Mouse (Mus musculus): ENCODE data around the gene Ehbp1.

Ehbp1 gene

DNA sequence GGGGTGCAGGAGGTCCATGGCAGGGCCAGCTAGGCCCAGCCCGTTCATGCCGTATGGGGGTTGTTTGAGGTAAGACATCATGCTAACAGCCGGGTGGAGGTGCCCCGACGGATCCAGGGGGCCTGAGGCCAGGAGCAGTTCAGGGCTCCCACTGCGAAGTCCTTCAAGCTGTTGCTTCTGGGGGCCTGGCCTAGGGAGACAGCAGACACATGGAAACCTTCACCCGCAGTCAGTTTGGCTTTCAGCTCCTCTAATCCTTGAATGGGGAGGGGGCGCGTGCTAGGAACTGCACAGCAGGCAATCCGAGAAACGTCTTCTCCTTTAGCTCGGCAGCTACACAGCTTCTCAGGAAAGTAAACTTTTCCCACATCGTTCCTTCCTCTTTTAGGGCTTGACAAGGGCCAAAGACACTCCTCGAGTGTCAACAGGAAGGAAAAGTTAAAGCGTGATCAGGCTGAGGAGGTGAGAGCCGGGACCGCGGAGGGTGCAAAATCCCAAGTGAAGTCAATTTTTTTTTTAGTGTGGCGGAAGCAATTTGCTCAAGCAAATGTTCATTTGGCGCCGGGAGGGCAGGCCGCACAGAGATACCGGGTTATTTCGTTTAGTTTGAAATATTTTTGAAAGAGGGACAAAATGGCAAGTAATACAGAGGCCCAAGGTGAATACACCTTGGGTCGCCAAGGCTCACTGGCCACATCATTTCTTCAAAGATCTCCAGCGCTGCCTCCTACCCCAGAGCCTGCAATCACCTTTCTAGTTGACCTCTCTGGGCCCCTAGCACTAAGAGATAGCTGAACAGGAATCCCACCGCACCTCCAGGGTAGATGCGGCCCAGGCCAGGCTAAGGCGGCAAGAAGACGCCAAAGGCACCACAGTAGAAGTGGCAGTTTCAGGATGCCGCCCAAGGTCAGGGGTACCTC is 342.4 kb downstream of the Ehbp1 start:
- DNase-seq: no peak

DNA sequence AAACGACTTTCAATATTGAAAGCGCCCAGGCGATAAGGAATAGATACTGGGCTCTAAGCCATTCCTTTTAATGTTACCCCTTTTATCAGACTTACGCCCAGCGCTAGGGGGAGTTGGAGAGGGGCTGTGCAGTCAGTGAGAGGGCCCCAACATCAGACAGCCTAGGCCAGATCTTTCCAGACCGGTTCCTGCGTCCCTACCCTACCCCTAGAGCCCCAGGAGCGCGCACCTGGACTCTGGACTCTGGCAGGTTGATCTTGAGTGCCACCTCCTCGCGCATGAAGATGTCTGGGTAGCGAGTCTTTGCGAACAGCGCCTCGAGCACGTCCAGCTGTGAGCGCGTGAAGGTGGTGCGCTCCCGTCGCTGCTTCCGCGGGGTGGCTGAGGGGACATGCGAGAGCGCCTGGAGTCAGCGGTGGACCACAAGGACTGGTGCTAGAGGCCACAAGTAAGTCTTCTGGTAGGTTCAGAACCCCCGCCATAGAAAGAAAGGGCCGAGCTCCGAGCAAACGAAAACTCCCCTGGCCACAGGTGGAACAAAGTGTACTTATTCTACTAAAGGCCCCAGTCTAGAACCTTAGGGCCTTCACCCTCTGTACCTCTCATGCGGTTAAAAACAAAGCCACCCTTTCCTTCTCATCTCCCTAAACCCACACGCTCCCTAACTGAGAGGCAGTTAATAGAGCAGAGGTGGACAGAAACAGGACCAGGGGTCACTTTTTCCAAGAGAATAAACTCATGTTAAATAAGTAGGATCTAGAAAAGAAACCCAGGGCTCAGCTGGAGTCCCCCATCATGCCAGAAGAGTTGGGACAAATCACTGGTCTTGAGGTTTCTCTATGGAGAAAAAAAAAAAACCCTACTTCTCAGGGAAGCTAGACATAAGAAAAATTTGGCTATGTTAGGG is 343.7 kb downstream of the Ehbp1 start:
- DNase-seq: no peak

DNA sequence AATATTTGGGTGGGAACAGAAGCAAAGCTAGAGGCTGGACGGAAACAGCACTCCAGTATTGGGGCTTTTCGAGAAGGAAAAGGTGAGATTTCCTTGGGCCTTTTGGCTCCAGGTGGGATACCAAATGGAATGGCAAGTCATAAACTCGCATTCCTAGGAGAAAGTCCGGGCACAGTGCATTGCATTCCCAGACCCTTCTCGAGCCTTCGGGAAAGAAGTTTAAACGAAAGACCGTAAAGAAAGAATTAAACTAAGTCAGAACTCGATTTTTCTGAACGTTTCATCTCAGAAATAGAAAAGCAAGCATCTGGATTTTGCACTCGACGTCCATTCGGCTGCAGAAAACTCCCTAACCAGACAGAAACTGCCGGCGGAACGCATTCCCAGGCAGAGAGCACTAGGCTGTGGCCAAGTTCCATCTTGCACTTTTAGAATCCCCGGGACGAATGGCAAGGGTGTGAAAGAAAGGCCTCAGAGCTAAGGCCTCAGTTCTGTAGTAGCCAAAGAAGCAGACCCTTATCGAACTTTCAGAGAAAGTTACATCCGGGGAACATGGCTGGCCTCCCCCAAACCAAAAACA is 344.4 kb downstream of the Ehbp1 start:
- no peak for DNase-seq

GRCm38 (mm10) chr11:21996661-21997560 is 345.2 kb downstream of the Ehbp1 start:
- peak; percentile 10 for DNase-seq

- DNase-seq: no peak
Observed at GRCm38 (mm10) chr11:21996325-21996647, 345.8 kb downstream of the Ehbp1 start.

- DNase-seq: peak; percentile 4
Observed at GRCm38 (mm10) chr11:21995534-21996324, 346.4 kb downstream of the Ehbp1 start.

DNA sequence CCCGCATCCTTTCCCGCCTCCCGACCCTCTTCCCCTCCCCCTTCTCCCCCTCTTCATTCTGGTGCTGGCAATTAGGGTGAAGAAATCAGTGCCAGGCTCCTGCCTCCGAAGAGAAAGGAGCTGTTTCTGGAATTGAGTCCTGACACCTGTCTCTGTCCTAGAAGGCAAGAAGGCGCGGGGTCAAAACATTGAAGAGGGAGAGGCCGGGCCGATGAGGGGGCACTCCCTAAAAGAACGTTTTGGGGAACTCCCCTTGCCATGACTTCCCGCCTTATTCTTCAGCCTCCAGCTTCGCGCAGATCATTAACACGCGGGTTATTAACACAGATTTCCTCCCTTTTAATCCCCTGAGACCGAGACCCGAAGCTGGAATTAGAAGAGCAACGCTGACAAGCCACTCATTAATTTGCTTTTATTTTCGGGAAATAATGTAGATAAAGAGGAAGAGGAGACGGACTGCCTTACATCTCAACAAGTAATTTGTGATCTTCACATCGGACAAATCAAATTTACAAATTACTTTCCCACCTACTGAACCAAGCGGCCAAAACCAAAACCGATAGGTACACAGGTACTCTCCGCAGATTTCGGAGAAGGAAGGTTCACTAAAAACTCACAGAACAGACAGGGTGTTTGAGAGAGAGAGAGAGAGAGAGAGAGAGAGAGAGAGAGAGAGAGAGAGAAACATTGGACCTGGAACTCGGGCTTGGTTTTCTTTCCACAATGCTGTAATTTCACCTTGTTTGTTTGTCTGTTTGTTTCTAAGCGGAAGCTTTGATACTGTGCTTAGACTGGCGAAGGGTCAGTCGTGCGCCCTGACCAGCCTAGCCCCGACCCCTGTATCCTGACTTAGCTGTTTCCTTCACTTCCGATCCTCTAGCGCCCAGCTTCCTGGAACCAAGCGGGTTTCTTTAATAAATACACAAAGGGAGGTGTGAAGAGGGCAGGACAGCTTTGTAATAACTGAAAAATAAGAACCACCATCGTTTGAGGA is 347.4 kb downstream of the Ehbp1 start:
- DNase-seq: peak; percentile 2

DNA sequence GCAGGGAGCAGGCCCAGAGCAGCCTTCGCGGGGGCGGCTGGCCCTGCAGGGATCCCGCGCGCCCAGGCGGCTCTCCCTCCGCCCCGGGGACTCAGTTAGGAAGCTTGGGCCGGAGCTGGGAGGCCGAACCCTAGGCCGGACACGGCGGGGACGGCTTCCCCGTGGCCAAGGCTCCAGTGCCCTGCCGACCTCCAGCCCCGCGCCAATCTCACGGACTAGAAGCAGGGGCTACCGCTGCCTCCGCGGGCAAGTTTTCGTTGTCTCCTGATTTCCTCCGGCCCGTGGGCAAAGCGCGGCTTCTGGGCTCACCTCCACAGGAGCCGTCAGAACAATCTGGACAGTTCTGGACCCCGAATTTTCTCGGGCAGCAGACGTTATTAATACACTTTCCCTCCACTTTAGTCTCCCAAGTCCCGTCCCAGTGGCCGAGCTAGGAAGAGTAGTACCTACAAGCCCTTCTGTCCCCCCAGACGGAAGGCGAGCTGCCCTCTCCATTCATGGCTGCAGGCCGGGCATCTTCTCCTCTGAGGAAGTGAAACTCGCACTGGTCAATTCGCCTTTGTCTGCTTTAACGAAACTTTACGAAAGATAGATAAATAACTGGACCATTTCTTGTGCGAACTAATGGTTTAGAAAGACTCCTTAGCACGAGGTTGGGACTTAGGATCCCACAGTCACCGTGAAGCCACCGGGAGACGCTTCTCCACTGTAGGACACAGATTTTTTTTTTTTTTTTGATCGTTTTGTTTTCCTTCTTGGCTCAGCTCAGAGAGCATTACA is 348.3 kb downstream of the Ehbp1 start:
- DNase-seq: peak; percentile 9

DNA sequence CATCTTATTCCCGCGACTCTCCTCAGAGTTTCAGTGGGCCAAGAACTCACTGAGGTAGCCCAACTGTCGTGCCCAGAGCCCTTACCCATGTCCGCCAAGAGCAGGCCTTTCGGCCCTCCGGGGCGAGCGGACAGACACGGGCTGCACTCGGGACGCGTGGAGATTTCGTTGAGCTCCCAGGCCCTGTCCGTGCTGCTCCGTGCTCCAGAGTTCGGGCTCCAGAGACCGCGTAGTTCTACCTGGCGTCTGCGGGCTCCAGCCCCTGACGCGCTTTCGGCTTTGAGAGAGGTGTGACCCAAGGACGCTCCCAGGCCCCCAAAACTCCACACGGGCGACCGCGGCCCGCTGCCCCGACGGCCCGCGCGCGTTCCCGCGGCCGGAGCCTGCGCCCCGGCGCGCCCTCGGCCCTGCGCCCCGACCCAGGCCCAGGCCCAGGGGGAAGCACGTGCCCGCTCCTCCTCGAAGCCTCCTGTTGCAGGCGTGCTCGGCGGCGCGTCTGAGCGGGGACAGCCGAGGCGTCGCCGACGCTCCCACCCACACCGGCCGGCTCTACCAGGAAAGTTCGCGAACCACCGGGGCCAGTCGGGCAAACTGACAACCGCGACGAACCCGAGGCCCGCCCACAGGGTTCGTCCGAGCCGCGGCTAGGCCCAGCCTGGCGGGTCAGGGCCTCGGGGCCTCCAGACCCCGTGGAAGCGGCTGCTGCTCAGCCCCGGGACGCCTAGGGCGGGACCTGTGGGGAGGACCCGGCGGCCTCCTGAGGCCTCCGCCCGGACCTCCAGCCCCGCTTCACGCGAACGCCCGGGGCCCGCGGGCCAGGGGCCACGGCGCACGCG is 349.1 kb downstream of the Ehbp1 start:
- peak; percentile 4 for DNase-seq

GRCm38 (mm10) chr11:21988398-21988946 is 353.6 kb downstream of the Ehbp1 start:
- DNase-seq: no peak

- DNase-seq: no peak
Observed at GRCm38 (mm10) chr11:21985118-21985517, 357.0 kb downstream of the Ehbp1 start.

DNA sequence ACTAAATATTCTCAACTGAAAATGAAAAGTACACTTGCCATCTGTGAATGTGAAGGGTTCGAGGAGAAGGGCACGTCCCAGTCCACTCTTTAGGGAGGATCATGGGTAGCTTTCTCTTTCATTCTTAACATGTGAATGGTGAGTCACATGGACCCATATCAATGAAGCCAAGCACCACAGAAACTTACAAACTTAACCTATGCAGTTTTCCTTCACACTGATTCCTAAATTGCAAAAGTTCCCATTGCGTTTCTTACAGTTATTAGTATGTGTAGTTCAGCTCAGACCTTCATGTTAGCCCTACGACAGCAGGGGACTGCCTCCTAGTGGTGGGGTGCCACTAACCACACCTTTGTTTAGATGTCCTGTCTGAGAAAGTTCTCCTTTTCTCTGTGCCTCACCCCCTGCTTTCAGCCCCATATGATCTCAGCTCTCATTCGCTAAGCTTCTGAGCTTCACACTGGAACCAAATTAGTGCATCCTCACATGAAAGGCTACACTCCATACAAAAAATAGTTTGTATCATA is 368.0 kb downstream of the Ehbp1 start:
- no peak for DNase-seq

DNA sequence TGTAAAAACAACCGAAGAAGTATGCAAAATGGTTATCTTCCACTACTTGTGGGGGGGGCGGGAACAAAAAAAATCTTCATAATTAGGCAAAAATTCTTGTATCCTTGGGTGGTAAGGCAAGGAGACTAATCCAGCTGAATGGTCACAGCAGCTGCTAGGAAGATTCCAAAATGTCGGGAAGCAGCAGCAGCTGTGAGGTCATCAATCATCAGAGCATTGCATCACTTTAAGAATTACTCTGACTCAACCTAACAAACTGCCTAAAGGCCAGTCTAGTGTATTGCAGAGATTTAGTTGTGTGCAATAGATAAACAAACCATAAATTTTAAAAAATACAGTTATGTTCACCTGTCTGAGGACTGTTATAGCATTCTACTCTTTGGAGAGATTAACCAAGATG is 368.5 kb downstream of the Ehbp1 start:
- DNase-seq: no peak

GRCm38 (mm10) chr11:21968922-21969321 is 373.2 kb downstream of the Ehbp1 start:
- DNase-seq: no peak
